Mouse (Mus musculus) cortical plate, adult 2 months (tissue): Measurements from ENCODE around the gene Gm12248.

Source experiments
- CTCF ChIP-seq: fragments of 200-500 bp; IDR thresholded peaks from 2 replicates; pipeline ENCODE4 v1.5.1; 2011; ENCODE audit warnings: mild to moderate bottlenecking, control low read depth, low read length; ENCODE audit not compliant: insufficient read depth; ENCODE audit errors: extremely low read depth
- POLR2A ChIP-seq: fragments of 200-500 bp; IDR thresholded peaks from 2 replicates; pipeline ENCODE4 v1.6.1; 2011; ENCODE audit warnings: mild to moderate bottlenecking, low read length, control low read depth; ENCODE audit not compliant: insufficient read depth; ENCODE audit errors: extremely low read depth

GRCm38 (mm10) chr11:58046438-58046837 is 46.5 kb downstream of the Gm12248 start:
- TF ChIP-seq POLR2A (no peak), CTCF (no peak)
